Mouse (Mus musculus) stomach, embryonic 16.5 days (tissue): Measurements from ENCODE around the gene Ubr4. TPM values are rescaled to one million over a fixed set of nuclear protein-coding genes. Genes with fewer than 3 reads are reported as not detected.

Experiments used
- ATAC-seq: fragments of 200-750 bp; cut with Nextera tagmentation; 2 replicates; pipeline ENCODE4 v1.8.0; 2017; ENCODE audit warnings: moderate number of reproducible peaks, moderate TSS enrichment; ENCODE audit not compliant: insufficient read depth, low FRiP score
- H3K27ac ChIP-seq: fragments of 300-500 bp; sonication (generic); 2 replicates; pipeline ENCODE4 v1.5.1; 2014; ENCODE audit warnings: low read length
- H3K27me3 ChIP-seq: fragments of 300-500 bp; sonication (generic); 2 replicates; pipeline ENCODE4 v1.6.1; 2014; ENCODE audit warnings: low read length, control low read depth, mixed read lengths; ENCODE audit not compliant: control insufficient read depth, insufficient read depth
- H3K36me3 ChIP-seq: fragments of 300-500 bp; sonication (generic); 2 replicates; pipeline ENCODE4 v1.6.1; 2014; ENCODE audit warnings: low read length; ENCODE audit not compliant: control insufficient read depth, insufficient read depth
- H3K4me1 ChIP-seq: fragments of 300-500 bp; sonication (generic); 2 replicates; pipeline ENCODE4 v1.6.1; 2014; ENCODE audit warnings: low read length, control low read depth, mixed read lengths; ENCODE audit not compliant: control insufficient read depth, insufficient read depth
- H3K4me2 ChIP-seq: fragments of 300-500 bp; sonication (generic); 2 replicates; pipeline ENCODE4 v1.6.1; 2014; ENCODE audit warnings: low read depth, low read length, mixed read lengths
- H3K4me3 ChIP-seq: fragments of 300-500 bp; sonication (generic); replicated peaks from 2 replicates; pipeline ENCODE4 v1.5.1; 2014; ENCODE audit warnings: mild to moderate bottlenecking, low read length
- H3K9ac ChIP-seq: fragments of 300-500 bp; sonication (generic); 2 replicates; pipeline ENCODE4 v1.6.1; 2014; ENCODE audit warnings: low read length
- H3K9me3 ChIP-seq: fragments of 300-500 bp; sonication (generic); replicated peaks from 2 replicates; pipeline ENCODE4 v1.6.1; 2016; ENCODE audit warnings: low read length, control low read depth; ENCODE audit not compliant: control insufficient read depth
- WGBS: fragments of 180-500 bp; shearing (Covaris S2); extraction: QIAGEN DNeasy Blood & Tissue Kit; methylation state at CpG from one replicate; pipeline ENCODE4 v1.1.7; 2014; 5-methylcytosine and 5-hydroxymethylcytosine counted together
- polyA plus RNA-seq: library from polyadenylated mRNA; unstranded; fragments of >200 nt; fragmentation: Nextera tagmentation; extraction: Ambion mirVana; gene quantifications from 2 replicates; pipeline ENCODE4 v1.2.1, GENCODE M21; 2015

The Ubr4 gene
- 56.9 and 59.9 TPM in 2 replicates for polyA plus RNA-seq

DNA sequence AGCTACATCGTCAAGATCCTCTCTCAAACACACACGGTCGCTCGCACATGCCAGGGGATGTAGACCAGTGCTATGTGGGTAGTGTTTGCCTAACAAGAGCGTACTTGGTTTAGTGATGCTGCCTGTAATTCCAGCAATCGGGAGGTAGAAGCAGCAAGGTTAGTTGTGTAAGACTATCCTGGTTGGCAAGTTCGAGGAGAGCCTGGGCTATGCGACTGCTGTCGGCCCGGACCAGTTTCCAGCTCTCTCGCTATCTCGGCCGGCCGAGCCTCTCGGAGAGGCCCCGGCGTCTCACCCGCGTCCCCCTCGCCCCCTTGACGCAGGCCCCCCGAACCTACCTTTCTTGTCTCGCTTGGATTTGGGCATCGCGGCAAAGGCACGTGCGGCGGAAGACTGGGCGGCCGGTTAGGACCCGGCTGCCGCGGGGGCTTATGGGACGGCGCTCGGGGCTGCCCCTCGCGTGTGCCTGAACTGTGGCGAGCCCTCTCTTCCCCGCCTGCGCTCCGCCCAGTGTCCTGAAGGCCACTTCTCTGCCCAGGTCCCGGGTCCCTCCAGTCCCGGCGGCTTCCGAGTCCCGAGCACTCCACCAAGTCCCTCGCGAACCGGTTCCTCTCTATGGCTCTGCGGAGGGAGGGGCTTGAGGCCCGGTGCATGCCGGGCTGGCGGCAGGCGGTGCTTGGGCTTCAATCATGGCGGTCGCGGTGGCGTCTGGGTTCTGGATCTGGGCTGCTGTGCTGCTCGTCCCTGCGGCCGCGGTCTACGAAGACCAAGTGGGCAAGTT, at the start of gene Ubr4, which contains the start of the genes Mrto4 and Emc1:
TSS of gene Ubr4 (plus strand) at position 679 of the 781 bp plus-strand sequence.
TSS of gene Mrto4 (minus strand) at position 646 of the 781 bp plus-strand sequence.
TSS of gene Emc1 (plus strand) at position 657 of the 781 bp plus-strand sequence.
- Histone ChIP-seq H3K4me3 (peak within 1 kb of the TSS; percentile 83), H3K4me2 (peak within 1 kb of the TSS; percentile 97), H3K27me3 (no peaks in the 10 kb centered on the region), H3K27ac (peak within 1 kb of the TSS; percentile 93), H3K36me3 (peaks cover 9% of the 10 kb centered on the region; the same call in 1 of the 2 replicates), H3K9ac (peak within 1 kb of the TSS; percentile 87), H3K9me3 (no peaks in the 10 kb centered on the region), H3K4me1 (peaks cover 17% of the 10 kb centered on the region)
- WGBS = under 1% methylated on average over 62 of the region's 64 CpGs
- peak; percentile 95 for ATAC-seq

DNA sequence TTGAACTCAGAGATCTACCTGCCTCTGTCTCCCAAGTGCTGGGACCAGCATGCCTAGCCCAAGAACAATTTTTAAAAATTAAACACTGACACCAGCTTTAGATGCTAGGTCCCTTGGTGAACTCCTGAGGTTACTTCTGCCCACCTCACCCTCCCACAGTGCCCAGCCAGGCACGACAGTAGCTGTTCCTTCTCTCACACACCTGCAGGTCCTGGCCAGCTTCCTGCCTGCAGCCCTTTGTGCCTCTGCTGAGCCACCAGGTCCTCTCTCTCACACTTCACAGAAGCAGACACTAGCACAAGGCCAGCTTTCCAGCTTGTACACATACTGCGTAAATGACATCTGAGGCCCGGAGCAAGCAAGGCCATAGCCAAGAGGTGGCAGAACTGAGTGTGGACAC, 46.9 kb upstream of the Ubr4 start:
- no peak for ATAC-seq
- H3K4me2 ChIP-seq = no peak overlapping the region
- no peak overlapping the region for H3K4me3 ChIP-seq
- H3K4me1 ChIP-seq = peaks cover 4% of the 10 kb centered on the region; the same call in 1 of the 2 replicates
- no peaks in the 10 kb centered on the region for H3K27me3 ChIP-seq
- no peak overlapping the region for H3K9ac ChIP-seq
- no peaks in the 10 kb centered on the region for H3K36me3 ChIP-seq
- WGBS = 89% methylated on average over 3 of the region's 3 CpGs
- no peak overlapping the region for H3K27ac ChIP-seq
- no peaks in the 10 kb centered on the region for H3K9me3 ChIP-seq

DNA sequence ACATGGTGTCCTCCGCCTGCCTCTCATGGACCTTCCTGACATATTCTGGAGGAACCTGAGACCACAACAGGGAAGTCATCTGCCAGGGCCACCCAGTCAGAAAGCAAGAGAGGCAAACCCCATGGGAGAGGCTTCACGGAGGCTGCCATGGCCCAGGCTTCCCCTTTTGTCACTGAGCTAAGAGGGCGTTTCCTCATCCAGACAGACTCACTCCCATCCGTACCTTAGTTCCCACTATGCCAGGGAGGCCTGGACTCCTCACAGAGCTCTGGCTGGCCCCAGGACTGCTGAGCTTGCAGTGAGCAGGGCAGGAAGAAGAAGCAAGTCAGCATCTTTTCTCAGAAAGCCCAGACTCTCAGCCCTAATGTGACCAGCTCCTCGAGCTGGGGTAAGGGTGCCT, 44.5 kb upstream of the Ubr4 start:
- ATAC-seq = no peak
- Histone ChIP-seq H3K9ac (no peak overlapping the region), H3K27me3 (no peaks in the 10 kb centered on the region), H3K4me3 (no peak overlapping the region), H3K4me1 (peaks cover 17% of the 10 kb centered on the region), H3K9me3 (no peaks in the 10 kb centered on the region), H3K27ac (no peak overlapping the region), H3K4me2 (no peak overlapping the region), H3K36me3 (no peaks in the 10 kb centered on the region)
- WGBS = 80% methylated on average over 5 of the region's 5 CpGs

DNA sequence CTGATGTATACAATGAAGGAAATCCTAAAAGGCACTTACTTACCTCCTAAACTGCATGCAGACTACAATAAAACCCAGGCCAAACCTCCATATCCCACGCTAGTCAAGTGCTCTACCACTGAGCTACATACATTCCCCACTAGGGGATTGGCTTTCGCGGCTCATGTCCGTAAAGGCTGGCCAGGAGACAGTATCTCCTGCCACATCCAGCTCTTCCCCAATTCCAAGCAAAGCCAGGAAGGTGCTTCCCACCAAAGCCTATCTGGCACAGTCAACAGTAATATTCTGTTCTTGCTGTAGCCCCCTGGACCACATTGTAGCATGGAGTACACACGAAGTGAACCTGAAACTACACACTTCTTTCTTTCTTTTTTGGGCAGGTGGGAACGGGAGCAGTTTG, 42.8 kb upstream of the Ubr4 start:
- no peak for ATAC-seq
- peak overlapping the region; percentile 92 for H3K4me2 ChIP-seq
- H3K36me3 ChIP-seq = no peaks in the 10 kb centered on the region
- no peak overlapping the region for H3K27ac ChIP-seq
- 28% methylated on average over 6 of the region's 6 CpGs for WGBS
- H3K4me3 ChIP-seq = peak overlapping the region; percentile 95
- no peaks in the 10 kb centered on the region for H3K27me3 ChIP-seq
- no peaks in the 10 kb centered on the region for H3K9me3 ChIP-seq
- peak overlapping the region; percentile 96 for H3K9ac ChIP-seq
- peaks cover 17% of the 10 kb centered on the region for H3K4me1 ChIP-seq

DNA sequence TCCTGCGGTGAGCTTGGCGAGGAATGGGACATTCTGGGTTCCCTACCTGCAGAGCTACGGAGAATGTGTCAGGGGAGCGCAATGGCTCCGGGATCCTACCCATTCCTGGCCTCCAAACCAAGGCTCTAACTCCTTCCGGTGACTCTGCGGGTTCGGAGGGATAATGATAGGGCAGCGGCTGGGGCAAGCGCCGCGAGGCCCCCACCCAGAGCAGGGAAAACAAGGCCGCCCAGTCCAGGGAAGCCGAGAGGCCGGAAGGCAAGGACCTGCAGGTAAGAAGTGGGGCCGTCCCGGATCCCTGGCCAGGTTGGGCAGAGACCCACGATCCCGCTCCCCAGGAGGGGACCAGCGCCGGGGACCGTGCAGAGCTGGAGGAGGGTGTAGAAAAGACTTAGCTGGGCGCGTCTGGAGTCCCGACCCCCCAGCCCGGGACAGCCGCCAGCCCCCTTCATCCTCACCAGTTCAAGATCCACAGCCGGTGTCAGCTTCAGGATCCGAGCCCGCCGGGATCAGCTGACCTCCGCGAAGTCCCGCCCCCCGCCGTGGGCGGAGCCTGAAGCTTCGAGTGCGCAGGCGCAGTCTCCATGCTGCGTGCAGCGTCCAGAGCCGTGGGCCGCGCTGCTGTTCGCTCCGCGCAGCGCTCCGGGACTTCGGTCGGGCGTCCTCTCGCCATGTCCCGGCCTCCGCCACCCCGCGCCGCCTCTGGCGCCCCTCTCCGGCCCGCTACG, 42.1 kb upstream of the Ubr4 start, which contains the start of the genes Pqlc2 and Akr7a5:
TSS of gene Pqlc2 (minus strand) at position 538 of the 728 bp plus-strand sequence.
TSS of gene Akr7a5 (plus strand) at position 574 of the 728 bp plus-strand sequence.
- Histone ChIP-seq H3K27ac (peak within 1 kb of the TSS; percentile 83), H3K36me3 (no peaks in the 10 kb centered on the region), H3K4me3 (peak within 1 kb of the TSS; percentile 95), H3K9me3 (no peaks in the 10 kb centered on the region), H3K4me1 (peaks cover 17% of the 10 kb centered on the region), H3K27me3 (no peaks in the 10 kb centered on the region), H3K4me2 (peak within 1 kb of the TSS; percentile 92), H3K9ac (peak within 1 kb of the TSS; percentile 96)
- peak; percentile 91 for ATAC-seq
- under 1% methylated on average over 63 of the region's 63 CpGs for WGBS

DNA sequence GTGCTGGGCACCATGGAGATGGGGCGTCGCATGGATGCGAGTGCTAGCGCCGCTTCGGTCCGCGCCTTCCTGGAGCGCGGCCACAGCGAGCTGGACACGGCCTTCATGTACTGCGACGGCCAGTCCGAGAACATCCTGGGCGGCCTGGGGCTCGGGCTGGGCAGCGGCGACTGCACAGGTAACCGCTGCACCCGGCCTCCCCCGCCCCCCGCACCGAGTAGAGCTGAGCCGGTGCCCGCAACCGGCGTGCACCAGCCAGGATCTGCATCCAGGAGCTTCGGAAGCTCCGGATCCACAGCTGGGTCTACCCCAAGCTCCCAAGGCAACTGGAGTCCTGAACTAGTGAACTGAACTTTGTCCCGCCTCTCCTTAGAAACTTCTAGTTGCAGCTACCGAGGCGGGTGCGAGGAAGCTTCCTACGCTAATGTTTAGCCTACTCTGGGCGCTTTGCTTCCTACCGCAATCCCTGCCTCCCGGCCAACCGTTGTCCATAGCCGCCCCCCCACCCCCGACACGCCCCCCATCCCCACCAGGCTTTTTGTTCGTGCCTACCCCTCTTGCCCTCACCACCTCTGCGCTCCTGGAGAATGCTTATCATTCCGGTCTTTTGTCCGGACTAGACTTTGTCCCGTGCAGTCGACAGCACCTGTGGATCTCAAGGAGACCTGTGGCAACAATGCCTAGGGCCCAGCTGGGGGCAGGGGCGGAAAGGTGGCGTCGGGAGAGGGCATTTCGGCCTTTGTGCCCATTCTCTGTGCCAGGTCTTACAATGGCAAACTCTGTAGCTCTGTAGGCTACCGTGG, 41.3 kb upstream of the Ubr4 start:
- H3K4me3 ChIP-seq = peak overlapping the region; percentile 95
- H3K4me1 ChIP-seq = peaks cover 17% of the 10 kb centered on the region
- H3K27ac ChIP-seq = peak overlapping the region; percentile 83
- H3K27me3 ChIP-seq = no peaks in the 10 kb centered on the region
- WGBS = under 1% methylated on average over 53 of the region's 53 CpGs
- ATAC-seq = peak; percentile 65
- no peaks in the 10 kb centered on the region for H3K36me3 ChIP-seq
- peak overlapping the region; percentile 92 for H3K4me2 ChIP-seq
- no peaks in the 10 kb centered on the region for H3K9me3 ChIP-seq
- peak overlapping the region; percentile 96 for H3K9ac ChIP-seq

DNA sequence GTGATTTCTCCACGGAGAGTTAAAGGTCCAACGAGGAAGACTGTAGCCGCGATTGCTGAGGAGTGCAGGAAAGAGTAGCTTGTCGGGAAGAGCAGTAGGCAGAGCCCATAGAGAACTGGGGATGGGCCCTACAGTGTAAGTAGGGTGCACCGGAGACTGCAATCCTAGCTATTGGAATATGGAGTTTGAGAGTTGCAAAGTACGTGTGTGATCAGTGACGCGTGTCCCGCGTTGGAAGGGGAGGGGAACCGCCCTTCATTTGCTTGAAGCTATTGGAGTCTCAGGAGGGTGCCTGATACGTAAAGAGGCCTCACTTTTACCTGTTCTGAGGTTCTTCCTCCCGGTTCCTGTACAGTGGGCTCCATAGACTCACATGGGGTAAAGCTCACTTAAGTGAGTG, 40.7 kb upstream of the Ubr4 start:
- Histone ChIP-seq H3K9ac (peak overlapping the region; percentile 96), H3K27me3 (no peaks in the 10 kb centered on the region), H3K27ac (peak overlapping the region; percentile 25; the same call in 1 of the 2 replicates), H3K9me3 (no peaks in the 10 kb centered on the region), H3K36me3 (no peaks in the 10 kb centered on the region), H3K4me1 (peaks cover 17% of the 10 kb centered on the region), H3K4me3 (peak overlapping the region; percentile 95), H3K4me2 (peak overlapping the region; percentile 92)
- WGBS = 16% methylated on average over 14 of the region's 14 CpGs
- ATAC-seq = no peak

DNA sequence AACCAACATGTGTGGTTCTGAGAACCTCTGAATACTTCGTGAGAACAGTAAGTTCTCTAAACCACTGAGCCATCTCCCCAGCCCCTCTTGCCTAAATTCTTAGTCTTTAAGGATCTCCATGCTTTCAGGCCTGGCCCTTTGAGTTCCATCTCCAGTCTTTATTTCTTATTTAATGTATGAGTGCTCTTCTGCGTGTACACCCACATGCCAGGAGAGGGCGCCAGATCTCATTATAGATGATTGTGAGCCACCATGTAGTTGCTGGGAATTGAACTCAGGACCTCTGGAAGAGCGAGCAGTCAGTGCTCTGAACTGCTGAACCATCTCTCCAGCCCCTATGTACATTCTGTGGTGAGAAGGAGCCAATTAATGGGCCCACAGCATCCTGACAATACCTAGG, 39.8 kb upstream of the Ubr4 start:
- H3K27ac ChIP-seq = no peak overlapping the region
- no peaks in the 10 kb centered on the region for H3K36me3 ChIP-seq
- no peak overlapping the region for H3K4me3 ChIP-seq
- peaks cover 17% of the 10 kb centered on the region for H3K4me1 ChIP-seq
- 61% methylated on average over 4 of the region's 4 CpGs for WGBS
- H3K4me2 ChIP-seq = no peak overlapping the region
- ATAC-seq = no peak
- H3K9me3 ChIP-seq = no peaks in the 10 kb centered on the region
- no peak overlapping the region for H3K9ac ChIP-seq
- no peaks in the 10 kb centered on the region for H3K27me3 ChIP-seq
